Mouse (Mus musculus): ENCODE measurements around the gene Stx1b. TPM values are rescaled to one million over a fixed set of nuclear protein-coding genes. Genes with fewer than 3 reads are reported as not detected.

The Stx1b gene
- total and polyA plus RNA-seq, 3 experiments, result 0.77 to 3.8 (median 1.1) TPM

DNA sequence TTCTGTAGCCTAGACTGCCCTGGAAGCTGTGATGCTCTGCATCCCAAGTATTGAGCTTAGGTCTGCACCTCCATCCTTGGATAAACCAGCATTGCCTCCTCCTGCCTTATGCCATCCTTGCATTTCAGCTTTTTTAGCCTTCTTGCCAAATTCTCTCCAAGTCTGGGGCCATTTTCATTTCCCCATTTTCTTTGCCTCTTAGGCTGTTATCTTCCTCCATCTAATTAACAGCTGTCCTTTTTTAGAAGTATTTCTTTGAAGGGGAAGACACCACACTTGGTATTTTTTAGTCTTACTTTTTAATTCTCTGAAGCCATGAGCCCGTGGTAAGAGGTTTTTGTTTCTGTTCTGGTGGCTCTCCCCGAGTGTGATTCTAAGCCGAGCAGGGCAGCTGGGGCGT is 60.7 kb downstream of the Stx1b start:
- H3K27me3 ChIP-seq (ENCODE audit: control insufficient read depth, insufficient read depth, low read length), result no peaks in the 10 kb centered on the region
- intact Hi-C loops (cut with DNase I), result loop anchor here (10.0 kb wide), 1 partner anchor 249 kb away; the partner anchor contains the start of genes Gm42715 and Srcap
- WGBS, result 89% methylated on average over 4 of the region's 4 CpGs

GRCm38 (mm10) chr7:127761026-127761425 is 63.3 kb downstream of the Stx1b start:
- TF ChIP-seq POLR2A (IDR thresholded peaks at IDR 0.05; ENCODE audit: insufficient read depth, low read depth, low read length) (no peak), EP300 (IDR thresholded peaks at IDR 0.05; ENCODE audit: insufficient read depth, low read depth, low read length) (peak; percentile 71; the same call in 1 of the 2 replicates), CTCF (IDR thresholded peaks at IDR 0.05) (peak; percentile 99)
- H3K9ac ChIP-seq (ENCODE audit: low read depth, low read length), result no peak overlapping the region
- DNase-seq, result peak; percentile 79 to 80
- intact Hi-C loops (cut with DNase I), result loop anchor here (1.0 to 10.0 kb wide), 2 partner anchors 86 to 246 kb away; partner anchors contain the start of genes Gm42715 and Srcap
- 11% methylated on average over 7 of the region's 7 CpGs for WGBS
- H3K79me2 ChIP-seq (replicated peaks; ENCODE audit: control insufficient read depth, insufficient read depth, low read length), result no peaks in the 10 kb centered on the region
- no peak overlapping the region for H3K27ac ChIP-seq
- H3K36me3 ChIP-seq (ENCODE audit: control insufficient read depth, insufficient read depth, low read length), result no peaks in the 10 kb centered on the region
- H3K4me1 ChIP-seq (ENCODE audit: control insufficient read depth, insufficient read depth, low read length), result no peaks in the 10 kb centered on the region; the same call in 1 of the 2 replicates
- no peak overlapping the region for H3K4me3 ChIP-seq
- no peaks in the 10 kb centered on the region for H3K27me3 ChIP-seq (ENCODE audit: control insufficient read depth, insufficient read depth, low read length)

More for the DNA sequence above, 60.7 kb downstream of the Stx1b start:
- Histone ChIP-seq H3K27ac (no peak overlapping the region), H3K4me3 (no peak overlapping the region), H3K9ac (ENCODE audit: low read depth, low read length) (no peak overlapping the region), H3K79me2 (replicated peaks; ENCODE audit: control insufficient read depth, insufficient read depth, low read length) (no peaks in the 10 kb centered on the region), H3K36me3 (ENCODE audit: control insufficient read depth, insufficient read depth, low read length) (no peaks in the 10 kb centered on the region), H3K4me1 (ENCODE audit: control insufficient read depth, insufficient read depth, low read length) (no peaks in the 10 kb centered on the region)
- TF ChIP-seq POLR2A (IDR thresholded peaks at IDR 0.05; ENCODE audit: insufficient read depth, low read depth, low read length) (no peak), CTCF (IDR thresholded peaks at IDR 0.05) (no peak), EP300 (IDR thresholded peaks at IDR 0.05; ENCODE audit: insufficient read depth, low read depth, low read length) (no peak)
- DNase-seq, result no peak

GRCm38 (mm10) chr7:127760478-127760877 is 63.9 kb downstream of the Stx1b start:
- DNase-seq, result no peak
- no peaks in the 10 kb centered on the region for H3K36me3 ChIP-seq (ENCODE audit: control insufficient read depth, insufficient read depth, low read length)
- H3K79me2 ChIP-seq (replicated peaks; ENCODE audit: control insufficient read depth, insufficient read depth, low read length), result no peaks in the 10 kb centered on the region
- no peaks in the 10 kb centered on the region; the same call in 1 of the 2 replicates for H3K4me1 ChIP-seq (ENCODE audit: control insufficient read depth, insufficient read depth, low read length)
- 78% methylated on average over 3 of the region's 3 CpGs for WGBS
- intact Hi-C loops (cut with DNase I), result loop anchor here (10.0 kb wide), 1 partner anchor 246 kb away; the partner anchor contains the start of genes Gm42715 and Srcap
- TF ChIP-seq CTCF (IDR thresholded peaks at IDR 0.05) (no peak), POLR2A (IDR thresholded peaks at IDR 0.05; ENCODE audit: insufficient read depth, low read depth, low read length) (no peak), EP300 (IDR thresholded peaks at IDR 0.05; ENCODE audit: insufficient read depth, low read depth, low read length) (no peak)
- no peak overlapping the region for H3K27ac ChIP-seq
- no peak overlapping the region for H3K4me3 ChIP-seq
- H3K9ac ChIP-seq (ENCODE audit: low read depth, low read length), result no peak overlapping the region
- no peaks in the 10 kb centered on the region for H3K27me3 ChIP-seq (ENCODE audit: control insufficient read depth, insufficient read depth, low read length)

GRCm38 (mm10) chr7:127759716-127760115 is 64.6 kb downstream of the Stx1b start:
- Histone ChIP-seq H3K27ac (no peak overlapping the region), H3K4me1 (ENCODE audit: control insufficient read depth, insufficient read depth, low read length) (no peaks in the 10 kb centered on the region; the same call in 1 of the 2 replicates), H3K9ac (ENCODE audit: low read depth, low read length) (no peak overlapping the region), H3K36me3 (ENCODE audit: control insufficient read depth, insufficient read depth, low read length) (no peaks in the 10 kb centered on the region), H3K79me2 (replicated peaks; ENCODE audit: control insufficient read depth, insufficient read depth, low read length) (no peaks in the 10 kb centered on the region), H3K4me3 (no peak overlapping the region), H3K27me3 (ENCODE audit: control insufficient read depth, insufficient read depth, low read length) (no peaks in the 10 kb centered on the region)
- intact Hi-C loops (cut with DNase I), result loop anchor here (10.0 kb wide), 1 partner anchor 245 kb away; the partner anchor contains the start of genes Gm42715 and Srcap
- WGBS, result 33% methylated on average over 6 of the region's 6 CpGs
- TF ChIP-seq CTCF (IDR thresholded peaks at IDR 0.05) (no peak), EP300 (IDR thresholded peaks at IDR 0.05; ENCODE audit: insufficient read depth, low read depth, low read length) (no peak), POLR2A (IDR thresholded peaks at IDR 0.05; ENCODE audit: insufficient read depth, low read depth, low read length) (no peak)
- DNase-seq, result no peak

Other genes with a start within 250 kb of the Stx1b start
- gene Ccdc189, start 236.0 kb downstream of the Stx1b start, total RNA-seq (2021), result 10 to 100 TPM; 10.4 to 11.7 TPM
- 10.6 and 11.4 TPM in 2 replicates for gene Ccdc189, start 236.0 kb downstream of the Stx1b start, polyA plus RNA-seq (2012; rRNA removed)
- gene Rnf40, start 235.8 kb downstream of the Stx1b start, total RNA-seq (2021), result 10 to 100 TPM; 41.0 to 44.8 TPM
- 18.2 and 27.3 TPM in 2 replicates for gene Rnf40, start 235.8 kb downstream of the Stx1b start, polyA plus RNA-seq (2012; rRNA removed)
- 10 to 100 TPM; 17.7 to 24.9 TPM for gene Zfp629, start 208.8 kb downstream of the Stx1b start, total RNA-seq (2021)
- 12.5 and 20.9 TPM in 2 replicates for gene Zfp629, start 208.8 kb downstream of the Stx1b start, polyA plus RNA-seq (2012; rRNA removed)
- 10 to 100 TPM; 34.1 to 34.5 TPM for gene Bcl7c, start 115.6 kb downstream of the Stx1b start, total RNA-seq (2021)
- 13.5 and 13.6 TPM in 2 replicates for gene Bcl7c, start 115.6 kb downstream of the Stx1b start, polyA plus RNA-seq (2012; rRNA removed)
- 1 to 10 TPM; 6.6 to 8.7 TPM for gene Ctf1, start 111.8 kb downstream of the Stx1b start, total RNA-seq (2021)
- 15.3 and 24.5 TPM in 2 replicates for gene Ctf1, start 111.8 kb downstream of the Stx1b start, polyA plus RNA-seq (2012; rRNA removed)
- gene Ctf2, start 92.4 kb downstream of the Stx1b start, total RNA-seq (2021), result not detected
- gene Ctf2, start 92.4 kb downstream of the Stx1b start, polyA plus RNA-seq (2012; rRNA removed), result not detected in 2 replicates
- gene Fbxl19, start 80.0 kb downstream of the Stx1b start, total RNA-seq (2021), result 1 to 10 TPM; 3.3 to 3.4 TPM
- 4.1 and 4.8 TPM in 2 replicates for gene Fbxl19, start 80.0 kb downstream of the Stx1b start, polyA plus RNA-seq (2012; rRNA removed)
- 10 to 100 TPM; 21.9 to 23.5 TPM for gene Orai3, start 54.7 kb downstream of the Stx1b start, total RNA-seq (2021)
- gene Orai3, start 54.7 kb downstream of the Stx1b start, polyA plus RNA-seq (2012; rRNA removed), result 27.5 and 31.7 TPM in 2 replicates
- gene Setd1a, start 47.9 kb downstream of the Stx1b start, total RNA-seq (2021), result 10 to 100 TPM; 16.3 to 18.5 TPM
- 7.1 and 8.6 TPM in 2 replicates for gene Setd1a, start 47.9 kb downstream of the Stx1b start, polyA plus RNA-seq (2012; rRNA removed)
- gene Gm49388, start 38.9 kb downstream of the Stx1b start, total RNA-seq (2021), result 1 to 10 TPM; 1.6 to 2.6 TPM
- not detected in 2 replicates for gene Gm49388, start 38.9 kb downstream of the Stx1b start, polyA plus RNA-seq (2012; rRNA removed)
- 10 to 100 TPM in 1 of 2 experiments, 1 to 10 TPM in 1; 9.8 to 12.9 TPM for gene Hsd3b7, start 23.9 kb downstream of the Stx1b start, total RNA-seq (2021)
- 37.0 and 45.0 TPM in 2 replicates for gene Hsd3b7, start 23.9 kb downstream of the Stx1b start, polyA plus RNA-seq (2012; rRNA removed)
- gene Stx4a, start 255 bp downstream of the Stx1b start, total RNA-seq (2021), result 10 to 100 TPM; 68.4 to 71.9 TPM
- gene Stx4a, start 255 bp downstream of the Stx1b start, polyA plus RNA-seq (2012; rRNA removed), result 79.3 and 83.0 TPM in 2 replicates
- gene Zfp646, start 51.7 kb upstream of the Stx1b start, total RNA-seq (2021), result 10 to 100 TPM; 17.7 to 18.9 TPM
- 8.0 and 11.8 TPM in 2 replicates for gene Zfp646, start 51.7 kb upstream of the Stx1b start, polyA plus RNA-seq (2012; rRNA removed)
- gene Zfp668, start 52.3 kb upstream of the Stx1b start, total RNA-seq (2021), result 1 to 10 TPM; 3.4 to 4.1 TPM
- gene Zfp668, start 52.3 kb upstream of the Stx1b start, polyA plus RNA-seq (2012; rRNA removed), result 2.2 and 2.7 TPM in 2 replicates
- 1 to 10 TPM in 1 of 2 experiments, under 1 TPM in 1; 0.76 to 1.2 TPM for gene Prss53, start 66.4 kb upstream of the Stx1b start, total RNA-seq (2021)
- 3.8 TPM in 2 replicates for gene Prss53, start 66.4 kb upstream of the Stx1b start, polyA plus RNA-seq (2012; rRNA removed)
- not detected for gene Gm21974, start 70.9 kb upstream of the Stx1b start, total RNA-seq (2021)
- not detected in 2 replicates for gene Gm21974, start 70.9 kb upstream of the Stx1b start, polyA plus RNA-seq (2012; rRNA removed)
- 10 to 100 TPM; 16.2 to 17.7 TPM for gene Vkorc1, start 71.1 kb upstream of the Stx1b start, total RNA-seq (2021)
- gene Vkorc1, start 71.1 kb upstream of the Stx1b start, polyA plus RNA-seq (2012; rRNA removed), result 59.2 and 90.0 TPM in 2 replicates
- gene Bckdk, start 79.5 kb upstream of the Stx1b start, total RNA-seq (2021), result 100 to 1,000 TPM; 104 to 131 TPM
- gene Bckdk, start 79.5 kb upstream of the Stx1b start, polyA plus RNA-seq (2012; rRNA removed), result 165 and 210 TPM in 2 replicates
- gene Kat8, start 88.0 kb upstream of the Stx1b start, total RNA-seq (2021), result 10 to 100 TPM; 13.8 to 14.6 TPM
- gene Kat8, start 88.0 kb upstream of the Stx1b start, polyA plus RNA-seq (2012; rRNA removed), result 10.1 and 16.9 TPM in 2 replicates
- gene Prss8, start 105.6 kb upstream of the Stx1b start, total RNA-seq (2021), result not detected
- gene Prss8, start 105.6 kb upstream of the Stx1b start, polyA plus RNA-seq (2012; rRNA removed), result 1.1 TPM in 1 of 2 replicates, not detected in the other
- 1 to 10 TPM; 6.0 to 9.7 TPM for gene Prss36, start 122.2 kb upstream of the Stx1b start, total RNA-seq (2021)
- 21.4 and 23.1 TPM in 2 replicates for gene Prss36, start 122.2 kb upstream of the Stx1b start, polyA plus RNA-seq (2012; rRNA removed)
- gene Fus, start 142.9 kb upstream of the Stx1b start, total RNA-seq (2021), result 100 to 1,000 TPM; 151 to 181 TPM
- gene Fus, start 142.9 kb upstream of the Stx1b start, polyA plus RNA-seq (2012; rRNA removed), result 222 and 261 TPM in 2 replicates
- 1 to 10 TPM; 6.9 to 8.8 TPM for gene Pycard, start 169.3 kb upstream of the Stx1b start, total RNA-seq (2021)
- 28.3 and 32.8 TPM in 2 replicates for gene Pycard, start 169.3 kb upstream of the Stx1b start, polyA plus RNA-seq (2012; rRNA removed)
- gene Trim72, start 179.4 kb upstream of the Stx1b start, total RNA-seq (2021), result 100 to 1,000 TPM; 252 to 303 TPM
- 218 and 278 TPM in 2 replicates for gene Trim72, start 179.4 kb upstream of the Stx1b start, polyA plus RNA-seq (2012; rRNA removed)
- 1 to 10 TPM; 6.7 to 7.0 TPM for gene Itgam, start 238.1 kb upstream of the Stx1b start, total RNA-seq (2021)
- 4.2 and 7.6 TPM in 2 replicates for gene Itgam, start 238.1 kb upstream of the Stx1b start, polyA plus RNA-seq (2012; rRNA removed)
- gene Gm49368, start 238.1 kb upstream of the Stx1b start, total RNA-seq (2021), result under 1 TPM in 1 of 2 experiments, not detected in 1; 0.23 TPM
- not detected in 2 replicates for gene Gm49368, start 238.1 kb upstream of the Stx1b start, polyA plus RNA-seq (2012; rRNA removed)

Measured in heart, adult 2 months (tissue).